Mouse (Mus musculus): ENCODE measurements around the gene Zfc3h1. TPM values are rescaled to one million over a fixed set of nuclear protein-coding genes. Genes with fewer than 3 reads are reported as not detected.

Gene Zfc3h1
- total RNA-seq (2014; fragmentation: Nextera tagmentation) (120 and 133 TPM in 2 replicates), total RNA-seq (2017) (71.2 and 83.5 TPM in 2 replicates), polyA plus RNA-seq (2012) (9.7 and 10.1 TPM in 2 replicates)

GRCm38 (mm10) chr10:115384221-115385017, at the start of gene Zfc3h1, which contains the start of gene Thap2:
Zfc3h1 (plus strand) TSS chr10:115384959.
Thap2 (minus strand) TSS chr10:115384443.
- Histone ChIP-seq H3K4me3 (ENCODE audit: low read depth, low read length) (peak within 1 kb of the TSS; percentile 94), H3K4me1 (ENCODE audit: insufficient read depth, low read depth, low read length) (peaks cover 44% of the 10 kb centered on the region), H3K9me3 (replicated peaks) (no peaks in the 10 kb centered on the region), H3K27me3 (ENCODE audit: insufficient read depth, low read length) (no peaks in the 10 kb centered on the region), H3K36me3 (replicated peaks) (peaks cover 29% of the 10 kb centered on the region)
- DNase-seq (ENCODE audit: low spot score) (peak; percentile 93), ATAC-seq (ENCODE audit: extremely low read depth, insufficient number of reproducible peaks, low FRiP score, poor library complexity, severe bottlenecking) (peak; percentile 95)
- TF ChIP-seq CTCF (IDR thresholded peaks at IDR 0.05; ENCODE audit: low read depth, low read length): no peak
- no peak for TF ChIP-seq GATA1 (IDR thresholded peaks at IDR 0.05; ENCODE audit: borderline replicate concordance, low read length)
- TF ChIP-seq POLR2AphosphoS5 (IDR thresholded peaks at IDR 0.05; ENCODE audit: insufficient replicate concordance, low read depth, low read length): no peak
- no peak for TF ChIP-seq TAL1 (conservative IDR thresholded peaks at IDR 0.05; ENCODE audit: low read depth, low read length)
- TF ChIP-seq GATA2 (IDR thresholded peaks at IDR 0.05; ENCODE audit: borderline replicate concordance, low read depth, low read length): no peak

- H3K4me1 ChIP-seq (ENCODE audit: insufficient read depth, low read depth, low read length): peaks cover 4% of the 10 kb centered on the region
- DNase-seq (ENCODE audit: low spot score) (no peak), ATAC-seq (ENCODE audit: extremely low read depth, insufficient number of reproducible peaks, low FRiP score, poor library complexity, severe bottlenecking) (no peak)
- H3K27me3 ChIP-seq (ENCODE audit: insufficient read depth, low read length): peaks cover 10% of the 10 kb centered on the region
- H3K4me3 ChIP-seq (ENCODE audit: low read depth, low read length): no peak overlapping the region
- TF ChIP-seq POLR2AphosphoS5 (IDR thresholded peaks at IDR 0.05; ENCODE audit: insufficient replicate concordance, low read depth, low read length) (no peak), GATA2 (IDR thresholded peaks at IDR 0.05; ENCODE audit: borderline replicate concordance, low read depth, low read length) (no peak), CTCF (IDR thresholded peaks at IDR 0.05; ENCODE audit: low read depth, low read length) (no peak), TAL1 (conservative IDR thresholded peaks at IDR 0.05; ENCODE audit: low read depth, low read length) (no peak), GATA1 (IDR thresholded peaks at IDR 0.05; ENCODE audit: borderline replicate concordance, low read length) (no peak)
- peaks cover 23% of the 10 kb centered on the region for H3K36me3 ChIP-seq (replicated peaks)
- H3K9me3 ChIP-seq (replicated peaks): no peaks in the 10 kb centered on the region
Measured at GRCm38 (mm10) chr10:115336901-115337300, 47.9 kb upstream of the Zfc3h1 start.

DNA sequence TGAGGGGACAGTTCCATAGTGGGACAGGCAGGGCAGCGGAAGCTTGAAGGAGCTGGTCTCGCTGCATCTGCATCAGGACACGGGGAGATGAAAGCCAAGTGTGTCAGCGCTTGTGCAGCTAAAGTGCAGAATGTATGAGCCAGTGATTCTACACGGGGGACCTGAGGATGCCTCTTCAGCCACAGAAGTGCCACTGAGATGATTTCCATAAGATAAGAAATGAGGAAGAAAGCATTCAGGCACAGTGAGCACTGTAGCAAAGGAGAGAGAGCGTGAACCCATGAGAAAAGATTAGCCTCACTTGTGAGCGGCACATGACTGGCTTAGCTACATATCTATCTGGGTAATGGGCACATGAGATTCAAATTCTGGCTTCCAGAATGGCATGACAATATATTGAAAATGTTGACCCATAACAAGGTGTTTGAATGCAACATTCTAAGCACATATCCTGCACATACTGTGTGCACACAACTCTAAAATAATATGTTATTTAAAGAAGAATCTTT, 44.9 kb upstream of the Zfc3h1 start:
- no peak for TF ChIP-seq POLR2AphosphoS5 (IDR thresholded peaks at IDR 0.05; ENCODE audit: insufficient replicate concordance, low read depth, low read length)
- TF ChIP-seq TAL1 (conservative IDR thresholded peaks at IDR 0.05; ENCODE audit: low read depth, low read length): no peak
- no peak for TF ChIP-seq CTCF (IDR thresholded peaks at IDR 0.05; ENCODE audit: low read depth, low read length)
- no peak for TF ChIP-seq GATA1 (IDR thresholded peaks at IDR 0.05; ENCODE audit: borderline replicate concordance, low read length)
- TF ChIP-seq GATA2 (IDR thresholded peaks at IDR 0.05; ENCODE audit: borderline replicate concordance, low read depth, low read length): no peak
- ATAC-seq (ENCODE audit: extremely low read depth, insufficient number of reproducible peaks, low FRiP score, poor library complexity, severe bottlenecking) (peak; percentile 36; the same call in 1 of the 2 replicates), DNase-seq (ENCODE audit: low spot score) (no peak)
- peaks cover 41% of the 10 kb centered on the region for H3K36me3 ChIP-seq (replicated peaks)
- H3K9me3 ChIP-seq (replicated peaks): no peaks in the 10 kb centered on the region
- peaks cover 14% of the 10 kb centered on the region for H3K4me1 ChIP-seq (ENCODE audit: insufficient read depth, low read depth, low read length)
- H3K27me3 ChIP-seq (ENCODE audit: insufficient read depth, low read length): no peaks in the 10 kb centered on the region
- no peak overlapping the region for H3K4me3 ChIP-seq (ENCODE audit: low read depth, low read length)

DNA sequence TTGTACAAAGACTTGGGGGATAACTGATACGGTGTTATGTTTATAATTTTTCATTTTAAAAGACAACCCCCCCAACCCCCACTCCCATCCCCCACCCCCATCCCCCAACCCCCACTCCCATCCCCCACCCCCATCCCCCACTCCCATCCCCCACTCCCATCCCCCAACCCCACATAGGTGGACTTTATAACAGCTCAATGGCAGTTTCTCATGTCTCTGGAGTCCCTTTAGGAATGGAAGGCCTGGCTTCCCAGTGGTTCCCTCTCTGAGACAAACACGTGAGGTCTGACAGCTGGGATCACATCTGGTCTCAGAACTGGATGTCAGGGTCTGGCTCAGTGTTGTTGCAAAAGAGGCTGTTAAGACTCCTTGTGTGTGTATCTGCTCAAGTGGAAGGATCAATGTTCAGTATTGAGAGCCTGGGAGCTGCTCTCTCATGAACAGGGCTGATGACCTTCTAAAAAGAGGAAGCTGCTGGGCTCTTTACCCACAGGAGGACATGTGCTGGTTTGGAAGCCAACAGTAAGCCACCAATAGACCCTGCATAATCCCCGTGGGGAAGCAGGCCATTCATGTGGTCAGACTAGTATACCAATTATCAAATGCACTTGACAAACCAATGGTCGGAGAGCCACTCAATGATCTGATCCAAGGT, 41.9 kb upstream of the Zfc3h1 start:
- peaks cover 51% of the 10 kb centered on the region for H3K36me3 ChIP-seq (replicated peaks)
- no peak overlapping the region for H3K4me3 ChIP-seq (ENCODE audit: low read depth, low read length)
- H3K27me3 ChIP-seq (ENCODE audit: insufficient read depth, low read length): no peaks in the 10 kb centered on the region
- ATAC-seq (ENCODE audit: extremely low read depth, insufficient number of reproducible peaks, low FRiP score, poor library complexity, severe bottlenecking) (peak; percentile 87), DNase-seq (ENCODE audit: low spot score) (peak; percentile 29)
- TF ChIP-seq GATA2 (IDR thresholded peaks at IDR 0.05; ENCODE audit: borderline replicate concordance, low read depth, low read length) (no peak), POLR2AphosphoS5 (IDR thresholded peaks at IDR 0.05; ENCODE audit: insufficient replicate concordance, low read depth, low read length) (no peak), TAL1 (conservative IDR thresholded peaks at IDR 0.05; ENCODE audit: low read depth, low read length) (no peak), CTCF (IDR thresholded peaks at IDR 0.05; ENCODE audit: low read depth, low read length) (no peak), GATA1 (IDR thresholded peaks at IDR 0.05; ENCODE audit: borderline replicate concordance, low read length) (no peak)
- H3K4me1 ChIP-seq (ENCODE audit: insufficient read depth, low read depth, low read length): peaks cover 14% of the 10 kb centered on the region
- no peaks in the 10 kb centered on the region for H3K9me3 ChIP-seq (replicated peaks)

DNA sequence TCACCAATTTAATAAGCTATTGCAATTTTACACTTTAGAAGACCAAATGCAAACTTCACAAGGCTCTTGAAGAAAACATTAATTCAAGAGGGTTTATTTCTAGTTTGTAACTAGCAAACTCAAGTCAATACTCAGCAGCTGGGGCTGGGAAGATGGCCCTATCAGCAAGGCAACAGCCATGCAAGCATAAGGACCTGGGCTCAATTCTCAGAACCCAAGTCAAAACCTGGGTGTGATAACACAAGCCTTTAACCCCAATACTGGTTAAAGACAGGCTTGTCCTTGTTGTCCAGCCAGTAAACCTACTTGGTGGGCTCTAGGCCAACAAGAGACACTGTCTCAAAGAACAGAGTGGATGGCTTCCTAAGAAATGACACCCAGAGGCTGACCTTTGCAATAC, 38.3 kb upstream of the Zfc3h1 start:
- DNase-seq (ENCODE audit: low spot score) (no peak), ATAC-seq (ENCODE audit: extremely low read depth, insufficient number of reproducible peaks, low FRiP score, poor library complexity, severe bottlenecking) (no peak)
- no peaks in the 10 kb centered on the region for H3K9me3 ChIP-seq (replicated peaks)
- no peaks in the 10 kb centered on the region for H3K27me3 ChIP-seq (ENCODE audit: insufficient read depth, low read length)
- no peak overlapping the region for H3K4me3 ChIP-seq (ENCODE audit: low read depth, low read length)
- TF ChIP-seq GATA1 (IDR thresholded peaks at IDR 0.05; ENCODE audit: borderline replicate concordance, low read length): no peak
- TF ChIP-seq CTCF (IDR thresholded peaks at IDR 0.05; ENCODE audit: low read depth, low read length): no peak
- no peak for TF ChIP-seq TAL1 (conservative IDR thresholded peaks at IDR 0.05; ENCODE audit: low read depth, low read length)
- TF ChIP-seq GATA2 (IDR thresholded peaks at IDR 0.05; ENCODE audit: borderline replicate concordance, low read depth, low read length): no peak
- TF ChIP-seq POLR2AphosphoS5 (IDR thresholded peaks at IDR 0.05; ENCODE audit: insufficient replicate concordance, low read depth, low read length): no peak
- peaks cover 43% of the 10 kb centered on the region for H3K36me3 ChIP-seq (replicated peaks)
- peaks cover 17% of the 10 kb centered on the region for H3K4me1 ChIP-seq (ENCODE audit: insufficient read depth, low read depth, low read length)

DNA sequence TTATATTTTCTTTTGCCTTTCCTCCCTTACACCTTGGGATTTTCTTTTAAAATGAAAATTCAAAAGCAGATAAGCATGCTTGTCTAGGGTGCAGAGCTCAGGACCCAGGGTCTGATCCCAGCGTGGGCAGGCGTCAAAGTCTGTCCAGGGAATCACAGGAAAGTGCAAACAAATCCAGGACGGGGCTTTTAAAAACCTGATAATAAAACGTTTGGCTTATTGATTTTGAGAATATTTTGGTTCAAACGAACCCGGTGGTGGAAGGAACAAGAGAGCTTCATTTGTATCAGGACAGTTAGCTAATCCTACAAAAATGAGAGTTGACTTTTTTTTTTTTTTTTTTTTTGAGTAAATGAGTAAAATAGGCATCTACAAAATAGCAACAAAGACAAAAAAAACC, 36.6 kb upstream of the Zfc3h1 start:
- no peak for ATAC-seq (ENCODE audit: extremely low read depth, insufficient number of reproducible peaks, low FRiP score, poor library complexity, severe bottlenecking)
- DNase-seq (ENCODE audit: low spot score): no peak
- TF ChIP-seq CTCF (IDR thresholded peaks at IDR 0.05; ENCODE audit: low read depth, low read length) (no peak), GATA2 (IDR thresholded peaks at IDR 0.05; ENCODE audit: borderline replicate concordance, low read depth, low read length) (no peak), GATA1 (IDR thresholded peaks at IDR 0.05; ENCODE audit: borderline replicate concordance, low read length) (no peak), POLR2AphosphoS5 (IDR thresholded peaks at IDR 0.05; ENCODE audit: insufficient replicate concordance, low read depth, low read length) (no peak), TAL1 (conservative IDR thresholded peaks at IDR 0.05; ENCODE audit: low read depth, low read length) (no peak)
- peaks cover 11% of the 10 kb centered on the region for H3K4me1 ChIP-seq (ENCODE audit: insufficient read depth, low read depth, low read length)
- no peaks in the 10 kb centered on the region for H3K27me3 ChIP-seq (ENCODE audit: insufficient read depth, low read length)
- peaks cover 30% of the 10 kb centered on the region for H3K36me3 ChIP-seq (replicated peaks)
- no peaks in the 10 kb centered on the region for H3K9me3 ChIP-seq (replicated peaks)
- H3K4me3 ChIP-seq (ENCODE audit: low read depth, low read length): no peak overlapping the region
